In genomic region chr6:119182211-119182610, GRCm38 (mm10) we compare ENCODE assay signal across 30 mouse cellular contexts. TPM values are rescaled to one million over a fixed set of nuclear protein-coding genes. Genes with fewer than 3 reads are reported as not detected.
DNase-seq lines count a peak whose midpoint lies in the region; ATAC-seq and TF ChIP-seq lines count a peak whose summit lies in the region.
"Had no signal": no experiment of that assay in that cellular context is flagged by ENCODE, and none has a peak within 500 bp of the region (broad histone marks: within the 10 kb centered on the region; RNA-seq: fewer than 3 reads in every experiment).

No protein-coding gene starts in this region.

- peaks cover 8% of the 10 kb centered on the region; the same call in 1 of the 2 replicates for H3K79me2 ChIP-seq in heart, adult 2 months (replicated peaks; ENCODE audit: control insufficient read depth, insufficient read depth, low read length)

- no peak for ATAC-seq in heart, embryonic 12.5 days (ENCODE audit: insufficient number of reproducible peaks, low FRiP score)
- ATAC-seq in heart, embryonic 15.5 days (replicated peaks; ENCODE audit: insufficient number of reproducible peaks, insufficient read depth, low FRiP score, low read depth): no peak
- no peak for ATAC-seq in heart, postnatal 0 days (ENCODE audit: insufficient read depth, low read depth)
- ATAC-seq: forebrain, embryonic 14.5 days; forebrain, postnatal 0 days; intestine, postnatal 0 days; Patski had no signal

- TF ChIP-seq CTCF in heart, adult 2 months (IDR thresholded peaks at IDR 0.05): no peak
- no peak for TF ChIP-seq CTCF in heart, postnatal 0 days (IDR thresholded peaks at IDR 0.05; ENCODE audit: low read depth)

- H3K27me3 ChIP-seq in heart, adult 2 months (ENCODE audit: control insufficient read depth, insufficient read depth, low read length): no peaks in the 10 kb centered on the region
- H3K27me3 ChIP-seq in heart, embryonic 12.5 days (replicated peaks): no peaks in the 10 kb centered on the region
- H3K27me3 ChIP-seq in heart, embryonic 15.5 days: no peaks in the 10 kb centered on the region
- H3K27me3 ChIP-seq in heart, postnatal 0 days (ENCODE audit: control insufficient read depth, insufficient read depth, low read length): no peaks in the 10 kb centered on the region
- H3K27me3 ChIP-seq: CH12.LX; embryonic facial prominence, embryonic 12.5 days; embryonic facial prominence, embryonic 15.5 days; hindbrain, embryonic 12.5 days; hindbrain, embryonic 15.5 days; Patski had no signal

- peaks cover 31% of the 10 kb centered on the region for H3K36me3 ChIP-seq in heart, adult 2 months (ENCODE audit: control insufficient read depth, insufficient read depth, low read length)
- H3K36me3 ChIP-seq in heart, embryonic 12.5 days: peaks cover 14% of the 10 kb centered on the region
- 0 out of 2 replicates have a peak, but pooled peaks cover 7% of the 10 kb centered on the region for H3K36me3 ChIP-seq in heart, embryonic 15.5 days
- peaks cover 17% of the 10 kb centered on the region; the same call in 1 of the 2 replicates for H3K36me3 ChIP-seq in heart, postnatal 0 days (replicated peaks; ENCODE audit: control insufficient read depth, insufficient read depth, low read length)
- H3K36me3 ChIP-seq: hindbrain, embryonic 15.5 days had no signal

- H3K4me1 ChIP-seq in heart, adult 2 months (ENCODE audit: control insufficient read depth, insufficient read depth, low read length): peaks cover 18% of the 10 kb centered on the region
- H3K4me1 ChIP-seq in heart, embryonic 12.5 days (replicated peaks): peaks cover 74% of the 10 kb centered on the region
- peaks cover 73% of the 10 kb centered on the region for H3K4me1 ChIP-seq in heart, embryonic 15.5 days (replicated peaks)
- H3K4me1 ChIP-seq in heart, postnatal 0 days (ENCODE audit: control insufficient read depth, insufficient read depth): peaks cover 63% of the 10 kb centered on the region
- H3K4me1 ChIP-seq: embryonic facial prominence, embryonic 12.5 days; embryonic facial prominence, embryonic 15.5 days had no signal

- no peak for DNase-seq in heart, adult 2 months
- DNase-seq in heart, adult 18-20 months: no peak
- DNase-seq in heart, postnatal 14 days: no peak
- DNase-seq in heart, postnatal 36 days: no peak
- DNase-seq in heart, postnatal 0 days (ENCODE audit: low spot score): no peak
- DNase-seq: adrenal gland, postnatal 14 days; B cell, adult 2 months; cerebellum, adult 11 months; cerebellum, adult 2 months; cerebellum, adult 9-11 months; cerebellum, postnatal 25 days; forebrain, postnatal 0 days; gastrocnemius, adult 2 months; gastrocnemius, postnatal 14 days; kidney, adult 2 months had no signal

- TF ChIP-seq POLR2A in heart, adult 2 months (IDR thresholded peaks at IDR 0.05; ENCODE audit: insufficient read depth, low read depth, low read length): no peak

- no peaks in the 10 kb centered on the region for H3K9me3 ChIP-seq in heart, embryonic 12.5 days (replicated peaks)
- H3K9me3 ChIP-seq in heart, embryonic 15.5 days (replicated peaks): no peaks in the 10 kb centered on the region
- no peaks in the 10 kb centered on the region for H3K9me3 ChIP-seq in heart, postnatal 0 days (replicated peaks; ENCODE audit: control insufficient read depth, low read length)
- H3K9me3 ChIP-seq: embryonic facial prominence, embryonic 12.5 days; embryonic facial prominence, embryonic 15.5 days; G1E; hindbrain, embryonic 12.5 days; hindbrain, embryonic 15.5 days had no signal

- intact Hi-C loops in heart, adult 2 months (cut with DNase I): no loop called here
- intact Hi-C loops in heart, postnatal 14 days (cut with DNase I): no loop called here
- intact Hi-C loops in heart, postnatal 36 days (cut with DNase I): no loop called here

- WGBS in heart, adult 2 months: 72% methylated on average over 9 of the region's 9 CpGs
- 78% methylated on average over 9 of the region's 9 CpGs for WGBS in heart, embryonic 12.5 days
- 72% methylated on average over 9 of the region's 9 CpGs for whole genome bisulfite sequencing in heart, embryonic 15.5 days
- WGBS in heart, postnatal 0 days: 56% methylated on average over 9 of the region's 9 CpGs

- TF ChIP-seq EP300 in heart, adult 2 months (IDR thresholded peaks at IDR 0.05; ENCODE audit: insufficient read depth, low read depth, low read length): no peak
- no peak for TF ChIP-seq EP300 in heart, postnatal 0 days (IDR thresholded peaks at IDR 0.05; ENCODE audit: low read depth)

- peak overlapping the region; percentile 77 for H3K27ac ChIP-seq in heart, adult 2 months
- H3K27ac ChIP-seq in heart, embryonic 12.5 days (ENCODE audit: poor library complexity, severe bottlenecking): peak overlapping the region; percentile 51
- H3K27ac ChIP-seq in heart, embryonic 15.5 days: peak overlapping the region; percentile 47
- peak overlapping the region; percentile 91 for H3K27ac ChIP-seq in heart, postnatal 0 days (ENCODE audit: low read depth)
- H3K27ac ChIP-seq: embryonic facial prominence, embryonic 12.5 days; embryonic facial prominence, embryonic 15.5 days; gastrocnemius, adult 2 months; hindbrain, embryonic 12.5 days; hindbrain, embryonic 15.5 days had no signal

- H3K9ac ChIP-seq in heart, adult 2 months (ENCODE audit: low read depth, low read length): 0 out of 2 replicates have a peak overlapping the region, but pooled peaks have one; percentile 22
- no peak overlapping the region for H3K9ac ChIP-seq in heart, embryonic 12.5 days
- peak overlapping the region; percentile 17; the same call in 1 of the 2 replicates for H3K9ac ChIP-seq in heart, embryonic 15.5 days
- peak overlapping the region; percentile 2; the same call in 1 of the 2 replicates for H3K9ac ChIP-seq in heart, postnatal 0 days (replicated peaks; ENCODE audit: low read depth, low read length)
- H3K9ac ChIP-seq: embryonic facial prominence, embryonic 12.5 days; embryonic facial prominence, embryonic 15.5 days; forebrain, postnatal 0 days; hindbrain, embryonic 12.5 days; hindbrain, embryonic 15.5 days had no signal

- no peak overlapping the region for H3K4me2 ChIP-seq in heart, embryonic 12.5 days
- H3K4me2 ChIP-seq in heart, embryonic 15.5 days: no peak overlapping the region
- 0 out of 2 replicates have a peak overlapping the region, but pooled peaks have one; percentile 8 for H3K4me2 ChIP-seq in heart, postnatal 0 days (ENCODE audit: low read depth, low read length)
- H3K4me2 ChIP-seq: embryonic facial prominence, embryonic 12.5 days; embryonic facial prominence, embryonic 15.5 days; hindbrain, embryonic 12.5 days; hindbrain, embryonic 15.5 days had no signal

- no peak overlapping the region for H3K4me3 ChIP-seq in heart, adult 2 months
- H3K4me3 ChIP-seq in heart, embryonic 12.5 days: no peak overlapping the region
- H3K4me3 ChIP-seq in heart, embryonic 15.5 days: no peak overlapping the region
- H3K4me3 ChIP-seq in heart, postnatal 0 days (ENCODE audit: low read depth, low read length): no peak overlapping the region
- H3K4me3 ChIP-seq: embryonic facial prominence, embryonic 12.5 days; embryonic facial prominence, embryonic 15.5 days; gastrocnemius, adult 2 months; hindbrain, embryonic 12.5 days; hindbrain, embryonic 15.5 days had no signal

RNA-seq across cellular contexts. Expression of gene Dcp1b, which starts 7.2 kb away (rescaled TPM):
- 1 to 10 TPM; 2.6 to 2.7 TPM for total RNA-seq in heart, adult 2 months (2021)
- 4.8 and 4.9 TPM in 2 replicates for polyA plus RNA-seq in heart, adult 2 months (2012; rRNA removed)
- 1 to 10 TPM in 1 of 2 experiments, under 1 TPM in 1; 0.92 to 3.0 TPM for total RNA-seq in heart, adult 18-20 months (2021)
- polyA plus RNA-seq in heart, embryonic 12.5 days (2016; fragmentation: Nextera tagmentation; extraction: Ambion mirVana): 6.3 TPM in 2 replicates
- total RNA-seq in heart, postnatal 14 days (2021): 1 to 10 TPM; 4.0 to 4.4 TPM
- 7.6 and 7.8 TPM in 2 replicates for polyA plus RNA-seq in heart, embryonic 15.5 days (2015; fragmentation: Nextera tagmentation; extraction: Ambion mirVana)
- 1 to 10 TPM; 2.8 to 3.2 TPM for total RNA-seq in heart, postnatal 36 days (2021)
- 8.8 and 12.4 TPM in 2 replicates for total RNA-seq in heart, postnatal 0 days (2014; rRNA removed; ENCODE audit: low replicate concordance)
- polyA plus RNA-seq in heart, postnatal 0 days (2015; fragmentation: Nextera tagmentation; extraction: Ambion mirVana): 9.9 and 11.4 TPM in 2 replicates

RNA-seq across cellular contexts. Expression of gene Cacna1c, which starts 14.0 kb away (rescaled TPM):
- 100 to 1,000 TPM; 194 to 228 TPM for total RNA-seq in heart, adult 2 months (2021)
- polyA plus RNA-seq in heart, adult 2 months (2012; rRNA removed): 56.8 and 76.3 TPM in 2 replicates
- total RNA-seq in heart, adult 18-20 months (2021): 100 to 1,000 TPM; 201 to 225 TPM
- polyA plus RNA-seq in heart, embryonic 12.5 days (2016; fragmentation: Nextera tagmentation; extraction: Ambion mirVana): 58.1 and 63.4 TPM in 2 replicates
- total RNA-seq in heart, postnatal 14 days (2021): 100 to 1,000 TPM; 195 to 220 TPM
- 51.7 and 65.3 TPM in 2 replicates for polyA plus RNA-seq in heart, embryonic 15.5 days (2015; fragmentation: Nextera tagmentation; extraction: Ambion mirVana)
- 100 to 1,000 TPM; 199 to 208 TPM for total RNA-seq in heart, postnatal 36 days (2021)
- total RNA-seq in heart, postnatal 0 days (2014; rRNA removed; ENCODE audit: low replicate concordance): 120 and 159 TPM in 2 replicates
- 46.5 and 51.3 TPM in 2 replicates for polyA plus RNA-seq in heart, postnatal 0 days (2015; fragmentation: Nextera tagmentation; extraction: Ambion mirVana)
- total RNA-seq: hematopoietic stem cell, adult 5-6 weeks had no signal
- polyA plus RNA-seq: G1E had no signal

RNA-seq across cellular contexts. Expression of gene Cacna2d4, which starts 54.1 kb away (rescaled TPM):
- total RNA-seq in heart, adult 2 months (2021): not detected
- polyA plus RNA-seq in heart, adult 2 months (2012; rRNA removed): 0.23 TPM in 2 replicates
- not detected for total RNA-seq in heart, adult 18-20 months (2021)
- polyA plus RNA-seq in heart, embryonic 12.5 days (2016; fragmentation: Nextera tagmentation; extraction: Ambion mirVana): not detected in 2 replicates
- under 1 TPM in 1 of 2 experiments, not detected in 1; 0.12 TPM for total RNA-seq in heart, postnatal 14 days (2021)
- polyA plus RNA-seq in heart, embryonic 15.5 days (2015; fragmentation: Nextera tagmentation; extraction: Ambion mirVana): 0.32 TPM in 1 of 2 replicates, not detected in the other
- not detected for total RNA-seq in heart, postnatal 36 days (2021)
- total RNA-seq in heart, postnatal 0 days (2014; rRNA removed; ENCODE audit: low replicate concordance): not detected in 2 replicates
- not detected in 2 replicates for polyA plus RNA-seq in heart, postnatal 0 days (2015; fragmentation: Nextera tagmentation; extraction: Ambion mirVana)
- total RNA-seq: adrenal gland, adult 18-20 months; adrenal gland, postnatal 14 days had no signal
- polyA plus RNA-seq: embryonic facial prominence, embryonic 12.5 days; G1E; intestine, embryonic 14.5 days; kidney, embryonic 14.5 days had no signal
